Mouse (Mus musculus) C2C12 (cell line): Measurements from ENCODE around the gene Shank1.

Source experiments
- CEBPB ChIP-seq: IDR thresholded peaks from one replicate; pipeline ENCODE4 v1.6.1; 2011; ENCODE audit warnings: low read depth, mild to moderate bottlenecking, control low read depth, moderate library complexity
- CTCF ChIP-seq: IDR thresholded peaks from one replicate; pipeline ENCODE4 v1.5.1; 2011; ENCODE audit not compliant: control insufficient read depth, insufficient read depth, insufficient read length
- MAX ChIP-seq: IDR thresholded peaks from one replicate; pipeline ENCODE4 v1.6.1; 2011; ENCODE audit warnings: mild to moderate bottlenecking, control low read depth
- MYOD1 ChIP-seq: IDR thresholded peaks from one replicate; pipeline ENCODE4 v1.6.1; 2011; ENCODE audit warnings: low read depth; ENCODE audit not compliant: control insufficient read depth, insufficient read length
- USF1 ChIP-seq: IDR thresholded peaks from one replicate; pipeline ENCODE4 v1.6.1; 2011; ENCODE audit warnings: low read depth, mild to moderate bottlenecking, control low read depth, moderate library complexity

- TF ChIP-seq CTCF (no peak), MAX (no peak), USF1 (no peak), CEBPB (no peak), MYOD1 (no peak)
Measured at GRCm38 (mm10) chr7:44337121-44337849, 27.2 kb downstream of the Shank1 start.
